Mouse (Mus musculus) heart, postnatal 0 days (tissue): ENCODE measurements around the gene Far2. TPM values are rescaled to one million over a fixed set of nuclear protein-coding genes. Genes with fewer than 3 reads are reported as not detected.
A peak's percentile ranks its signal among the peaks of the same experiment; 100 is the strongest.

ENCODE experiments used
- ATAC-seq: fragments of 200-750 bp; cut with Nextera tagmentation; 2 replicates; pipeline ENCODE4 v1.8.0; 2017; ENCODE audit warnings: low read depth, moderate number of reproducible peaks, moderate library complexity; ENCODE audit not compliant: insufficient read depth
- DNase-seq: peaks from one replicate; pipeline ENCODE4 v3.0.0-alpha.2; 2016; ENCODE audit warnings: low spot score
- H3K27ac ChIP-seq: fragments of 300-500 bp; sonication (generic); 2 replicates; pipeline ENCODE4 v1.5.1; 2014; ENCODE audit warnings: low read depth, mild to moderate bottlenecking
- H3K27me3 ChIP-seq: fragments of 300-500 bp; sonication (generic); 2 replicates; pipeline ENCODE4 v1.6.1; 2014; ENCODE audit warnings: low read length, mixed read lengths; ENCODE audit not compliant: control insufficient read depth, insufficient read depth
- H3K36me3 ChIP-seq: fragments of 300-500 bp; sonication (generic); replicated peaks from 2 replicates; pipeline ENCODE4 v1.6.1; 2014; ENCODE audit warnings: low read length, mixed read lengths; ENCODE audit not compliant: control insufficient read depth, insufficient read depth
- H3K4me1 ChIP-seq: fragments of 300-500 bp; sonication (generic); 2 replicates; pipeline ENCODE4 v1.6.1; 2014; ENCODE audit warnings: antibody characterized with exemption; ENCODE audit not compliant: control insufficient read depth, insufficient read depth
- H3K4me2 ChIP-seq: fragments of 300-500 bp; sonication (generic); 2 replicates; pipeline ENCODE4 v1.6.1; 2014; ENCODE audit warnings: low read depth, mild to moderate bottlenecking, low read length, moderate library complexity
- H3K4me3 ChIP-seq: fragments of 300-500 bp; sonication (generic); 2 replicates; pipeline ENCODE4 v1.5.1; 2014; ENCODE audit warnings: low read depth, low read length
- H3K9ac ChIP-seq: fragments of 300-500 bp; sonication (generic); replicated peaks from 2 replicates; pipeline ENCODE4 v1.6.1; 2014; ENCODE audit warnings: low read depth, low read length, mixed read lengths
- H3K9me3 ChIP-seq: fragments of 300-500 bp; sonication (generic); replicated peaks from 2 replicates; pipeline ENCODE4 v1.6.1; 2016; ENCODE audit warnings: low read length; ENCODE audit not compliant: control insufficient read depth
- CTCF ChIP-seq: IDR thresholded peaks from 2 replicates; pipeline ENCODE4 v1.5.1; 2016; ENCODE audit warnings: antibody characterized with exemption, control low read depth, low read depth
- EP300 ChIP-seq: IDR thresholded peaks from 2 replicates; pipeline ENCODE4 v1.6.1; 2016; ENCODE audit warnings: antibody characterized with exemption, low read depth
- WGBS: fragments of 180-500 bp; shearing (Covaris S2); extraction: QIAGEN DNeasy Blood & Tissue Kit; methylation state at CpG from one replicate; pipeline ENCODE4 v1.1.7; 2014; 5-methylcytosine and 5-hydroxymethylcytosine counted together
- polyA plus RNA-seq: library from polyadenylated mRNA; unstranded; fragments of >200 nt; fragmentation: Nextera tagmentation; extraction: Ambion mirVana; gene quantifications from 2 replicates; pipeline ENCODE4 v1.2.1, GENCODE M21; 2015
- total RNA-seq: library from RNA; depleted of rRNA; stranded (reverse); fragments of >200 nt; gene quantifications from 2 replicates; pipeline ENCODE4 v1.2.3, GENCODE M21; 2014; ENCODE audit warnings: low replicate concordance

Gene Far2
- total and polyA plus RNA-seq, 2 experiments from 2014 or later = 0.64 TPM; not detected in 1

GRCm38 (mm10) chr6:148047650-148047988, 560 bp downstream of the Far2 start:
- ATAC-seq (no peak), DNase-seq (no peak)
- no peak overlapping the region for H3K27ac ChIP-seq
- H3K27me3 ChIP-seq = 0 out of 2 replicates have a peak, but pooled peaks cover 5% of the 10 kb centered on the region
- H3K4me2 ChIP-seq = peak overlapping the region; percentile 60; the same call in 1 of the 2 replicates
- no peaks in the 10 kb centered on the region for H3K36me3 ChIP-seq
- no peak overlapping the region for H3K9ac ChIP-seq
- no peaks in the 10 kb centered on the region for H3K4me1 ChIP-seq
- no peaks in the 10 kb centered on the region for H3K9me3 ChIP-seq
- no peak for TF ChIP-seq CTCF
- TF ChIP-seq EP300 = no peak
- no peak overlapping the region for H3K4me3 ChIP-seq

GRCm38 (mm10) chr6:148063131-148063530, 16.1 kb downstream of the Far2 start:
- no peak overlapping the region for H3K9ac ChIP-seq
- no peak for DNase-seq
- no peak for TF ChIP-seq CTCF
- no peak for TF ChIP-seq EP300
- no peak overlapping the region for H3K4me2 ChIP-seq
- H3K4me3 ChIP-seq = no peak overlapping the region
- no peak overlapping the region for H3K27ac ChIP-seq
- no peaks in the 10 kb centered on the region for H3K4me1 ChIP-seq
- no peaks in the 10 kb centered on the region for H3K36me3 ChIP-seq
- no peaks in the 10 kb centered on the region for H3K27me3 ChIP-seq
- ATAC-seq = no peak
- 69% methylated on average over 3 of the region's 3 CpGs for WGBS
- no peaks in the 10 kb centered on the region for H3K9me3 ChIP-seq

GRCm38 (mm10) chr6:148066267-148066666, 19.2 kb downstream of the Far2 start:
- Histone ChIP-seq H3K4me1 (no peaks in the 10 kb centered on the region), H3K36me3 (no peaks in the 10 kb centered on the region), H3K9ac (no peak overlapping the region), H3K27me3 (no peaks in the 10 kb centered on the region), H3K4me2 (no peak overlapping the region), H3K9me3 (no peaks in the 10 kb centered on the region), H3K27ac (no peak overlapping the region), H3K4me3 (no peak overlapping the region)
- 60% methylated on average over 5 of the region's 5 CpGs for WGBS
- ATAC-seq (no peak), DNase-seq (no peak)
- no peak for TF ChIP-seq EP300
- TF ChIP-seq CTCF = no peak

- no peak overlapping the region for H3K9ac ChIP-seq
- H3K27me3 ChIP-seq = no peaks in the 10 kb centered on the region
- H3K36me3 ChIP-seq = no peaks in the 10 kb centered on the region
- no peaks in the 10 kb centered on the region for H3K4me1 ChIP-seq
- no peak for TF ChIP-seq EP300
- no peak for TF ChIP-seq CTCF
- H3K4me2 ChIP-seq = no peak overlapping the region
- no peak overlapping the region for H3K4me3 ChIP-seq
- no peak for DNase-seq
- WGBS = 82% methylated on average over 4 of the region's 4 CpGs
- ATAC-seq = no peak
- no peaks in the 10 kb centered on the region for H3K9me3 ChIP-seq
- H3K27ac ChIP-seq = no peak overlapping the region
These were observed 21.7 kb downstream of the Far2 start for GRCm38 (mm10) chr6:148068786-148069185.

GRCm38 (mm10) chr6:148073599-148073998, 26.5 kb downstream of the Far2 start:
- Histone ChIP-seq H3K9me3 (no peaks in the 10 kb centered on the region), H3K27ac (no peak overlapping the region), H3K36me3 (no peaks in the 10 kb centered on the region), H3K4me2 (no peak overlapping the region), H3K9ac (no peak overlapping the region), H3K27me3 (no peaks in the 10 kb centered on the region), H3K4me1 (no peaks in the 10 kb centered on the region), H3K4me3 (no peak overlapping the region)
- no peak for ATAC-seq
- TF ChIP-seq CTCF = no peak
- TF ChIP-seq EP300 = no peak
- DNase-seq = no peak
- WGBS = 63% methylated on average over 3 of the region's 3 CpGs

- Histone ChIP-seq H3K4me1 (no peaks in the 10 kb centered on the region), H3K27me3 (no peaks in the 10 kb centered on the region), H3K27ac (no peak overlapping the region), H3K9ac (no peak overlapping the region), H3K9me3 (no peaks in the 10 kb centered on the region), H3K4me2 (no peak overlapping the region), H3K4me3 (no peak overlapping the region), H3K36me3 (no peaks in the 10 kb centered on the region)
- ATAC-seq (no peak), DNase-seq (no peak)
- TF ChIP-seq CTCF (no peak), EP300 (no peak)
These were observed 27.3 kb downstream of the Far2 start for GRCm38 (mm10) chr6:148074211-148074864.
